Mouse (Mus musculus) testis, adult 2 months (tissue): ENCODE data around the gene Gm37240.

Experiments used
- CTCF ChIP-seq: fragments of 200-500 bp; IDR thresholded peaks from 2 replicates; pipeline ENCODE4 v1.5.1; 2012; ENCODE audit warnings: low read depth, mild to moderate bottlenecking, inconsistent platforms, low read length, moderate library complexity; ENCODE audit not compliant: control insufficient read depth, insufficient read depth, insufficient replicate concordance
- POLR2A ChIP-seq: fragments of 200-500 bp; IDR thresholded peaks from 2 replicates; pipeline ENCODE4 v1.6.1; 2012; ENCODE audit warnings: low read depth, mild to moderate bottlenecking, inconsistent platforms, low read length, moderate library complexity; ENCODE audit not compliant: control insufficient read depth

DNA sequence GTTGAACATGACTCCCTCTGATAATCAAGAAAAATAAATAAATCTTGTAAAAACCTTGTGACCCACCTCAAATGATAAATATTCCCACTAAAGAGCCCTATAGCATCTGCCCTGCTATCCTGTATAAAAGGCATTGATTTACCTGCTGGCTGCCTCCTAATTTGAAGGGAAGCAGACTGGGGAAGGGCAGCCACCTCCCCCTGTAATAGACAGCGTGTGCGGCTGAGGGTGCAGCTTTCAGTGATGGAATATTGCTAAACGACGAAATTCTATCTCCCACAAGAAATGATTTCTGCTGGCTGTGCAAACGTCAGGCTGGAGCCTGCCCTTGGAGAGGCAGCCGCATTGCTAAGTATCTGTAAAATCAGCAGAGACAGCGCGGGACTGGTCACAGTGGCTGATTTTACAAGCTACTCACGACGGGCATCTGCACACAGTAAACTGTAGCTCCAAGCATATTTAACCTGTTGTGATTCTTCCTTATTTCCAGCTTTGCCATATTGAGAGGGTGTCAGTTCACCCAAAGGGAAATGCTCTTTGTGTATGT, 1147.2 kb downstream of the Gm37240 start:
- TF ChIP-seq CTCF (no peak), POLR2A (no peak)
